Mouse (Mus musculus) c-Kit-negative CD71-positive TER-119-positive erythroid progenitor cells, embryonic 14.5 days (primary cell): ENCODE results near the gene Olfr56.
"Not testable (repeated sequence)": the region's sequence is repeated elsewhere in the genome, so short reads cannot be mapped to it uniquely, and the experiment has no call there.

Experiments
- DNase-seq: peaks from one replicate; pipeline ENCODE4 v3.0.0-alpha.2; 2013; ENCODE audit warnings: low read depth, low spot score

Gene Olfr56

DNA sequence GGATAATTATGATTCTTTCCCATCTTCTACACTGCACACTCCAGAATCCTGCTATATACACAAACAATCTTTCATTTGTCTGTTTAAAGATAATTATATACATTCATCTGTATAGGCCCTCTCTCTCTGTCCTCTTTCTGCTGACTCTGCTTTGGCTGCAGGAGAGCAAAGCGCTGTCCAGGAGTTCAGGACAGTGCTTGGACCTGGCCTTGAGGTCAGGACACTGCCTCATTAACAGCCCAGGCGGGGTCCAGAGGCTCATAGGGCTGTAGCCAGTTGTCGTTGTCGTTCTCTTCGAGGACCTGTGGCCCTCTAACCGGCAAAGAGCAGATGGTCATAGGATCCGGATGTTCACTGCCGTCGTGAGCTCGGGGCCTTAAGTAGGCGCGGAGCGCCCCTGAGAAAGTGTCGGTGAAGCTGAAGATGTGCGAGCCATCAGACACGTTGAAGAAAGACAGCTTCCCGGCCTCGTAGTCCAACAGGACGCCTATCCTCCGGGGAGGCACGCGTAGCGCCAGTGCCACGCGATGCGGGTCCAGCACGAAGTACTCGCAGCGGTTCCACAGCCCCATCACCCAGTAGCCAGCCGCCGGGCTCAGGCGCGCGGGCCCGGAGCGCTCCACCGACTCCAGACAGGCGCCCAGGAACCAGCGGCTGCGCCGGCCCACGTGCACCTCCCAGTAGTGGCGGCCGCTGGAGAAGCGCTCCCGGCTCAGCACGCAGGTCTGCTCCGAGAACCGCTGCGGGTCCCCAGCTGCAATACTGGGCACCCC lies 190.3 kb downstream of the Olfr56 start:
- DNase-seq: no peak

DNA sequence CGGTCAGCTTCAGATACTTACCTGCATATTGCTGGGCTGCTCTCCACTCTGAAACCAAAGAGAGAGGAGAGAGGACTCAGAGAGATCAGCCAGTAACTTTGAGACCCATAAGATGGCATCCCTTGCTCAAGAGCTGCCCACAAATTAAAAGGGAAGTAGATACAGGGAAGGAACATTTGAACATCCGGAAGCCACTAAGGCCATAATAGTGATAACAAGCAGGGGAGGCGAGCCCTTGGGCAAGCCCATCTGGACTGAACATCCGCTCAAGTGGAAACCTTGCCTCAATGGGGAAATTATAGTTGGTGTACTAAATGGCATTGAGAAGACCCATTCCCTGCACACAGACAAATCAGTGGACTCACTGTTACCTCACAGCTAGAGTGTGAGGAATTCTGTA lies 191.9 kb downstream of the Olfr56 start:
- DNase-seq: no peak

GRCm38 (mm10) chr11:49175345-49175744 lies 196.7 kb downstream of the Olfr56 start:
- no peak for DNase-seq

DNA sequence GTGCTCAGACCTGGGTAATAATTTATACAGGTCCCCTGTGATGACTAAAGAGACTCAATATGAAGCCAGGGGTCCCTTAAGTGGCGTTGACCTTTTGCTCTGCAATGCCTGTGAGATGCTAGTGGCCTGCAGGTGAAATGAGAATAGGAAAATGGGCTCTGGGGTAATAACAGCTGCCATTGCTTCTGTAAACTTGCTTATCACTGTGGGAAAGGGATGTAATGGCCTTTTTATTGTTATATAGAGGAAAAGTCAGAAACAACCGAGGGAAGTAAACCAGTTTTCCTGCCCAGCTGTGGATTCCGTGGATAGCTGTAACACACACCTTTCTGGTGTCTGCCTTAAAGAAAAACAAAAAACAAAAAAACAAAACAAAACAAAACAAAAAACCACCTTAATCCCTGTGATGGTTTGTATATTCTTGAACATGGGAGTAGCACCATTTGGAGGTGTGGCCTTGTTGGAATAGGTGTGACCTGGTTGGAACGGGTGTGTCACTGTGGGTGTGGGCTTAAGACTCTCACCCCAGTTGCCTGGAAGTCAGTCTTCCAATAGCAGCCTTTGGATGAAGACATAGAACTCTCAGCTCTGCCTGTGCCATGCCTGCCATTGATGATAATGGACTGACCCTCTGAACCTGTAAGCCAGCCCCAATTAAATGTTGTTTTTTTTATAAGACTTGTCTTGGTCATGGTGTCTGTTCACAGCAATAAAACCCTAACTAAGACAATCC lies 197.5 kb downstream of the Olfr56 start:
- not testable (repeated sequence) for DNase-seq

GRCm38 (mm10) chr11:49183172-49183571 lies 204.5 kb downstream of the Olfr56 start:
- no peak for DNase-seq
